Mouse (Mus musculus) testis, adult 2 months (tissue): ENCODE data around the gene Cort. TPM values are rescaled to one million over a fixed set of nuclear protein-coding genes. Genes with fewer than 3 reads are reported as not detected.

Source experiments
- H3K27ac ChIP-seq: fragments of 200-500 bp; 2 replicates; pipeline ENCODE4 v1.5.1; 2012; ENCODE audit warnings: low read depth, low read length; ENCODE audit not compliant: control insufficient read depth, insufficient read depth
- H3K27me3 ChIP-seq: fragments of 200-500 bp; 2 replicates; pipeline ENCODE4 v1.6.1; 2012; ENCODE audit warnings: mild to moderate bottlenecking, low read length, moderate library complexity; ENCODE audit not compliant: control insufficient read depth, insufficient read depth
- H3K36me3 ChIP-seq: fragments of 200-500 bp; 2 replicates; pipeline ENCODE4 v1.6.1; 2012; ENCODE audit warnings: mild to moderate bottlenecking, low read length; ENCODE audit not compliant: control insufficient read depth, insufficient read depth
- H3K4me1 ChIP-seq: fragments of 200-500 bp; 2 replicates; pipeline ENCODE4 v1.6.1; 2012; ENCODE audit warnings: low read length; ENCODE audit not compliant: control insufficient read depth, insufficient read depth
- H3K4me3 ChIP-seq: fragments of 200-500 bp; 2 replicates; pipeline ENCODE4 v1.5.1; 2012; ENCODE audit warnings: low read depth, mild to moderate bottlenecking, low read length, moderate library complexity, mixed read lengths; ENCODE audit not compliant: control insufficient read depth
- CTCF ChIP-seq: fragments of 200-500 bp; IDR thresholded peaks from 2 replicates; pipeline ENCODE4 v1.5.1; 2012; ENCODE audit warnings: low read depth, mild to moderate bottlenecking, inconsistent platforms, low read length, moderate library complexity; ENCODE audit not compliant: control insufficient read depth, insufficient read depth, insufficient replicate concordance
- POLR2A ChIP-seq: fragments of 200-500 bp; IDR thresholded peaks from 2 replicates; pipeline ENCODE4 v1.6.1; 2012; ENCODE audit warnings: low read depth, mild to moderate bottlenecking, inconsistent platforms, low read length, moderate library complexity; ENCODE audit not compliant: control insufficient read depth
- polyA plus RNA-seq: library from polyadenylated mRNA; depleted of rRNA; stranded (reverse); fragments of >200 nt; gene quantifications from 2 replicates; pipeline ENCODE4 v1.2.3, GENCODE M21; 2012

Gene Cort
- polyA plus RNA-seq, 1 experiment, result not detected

DNA sequence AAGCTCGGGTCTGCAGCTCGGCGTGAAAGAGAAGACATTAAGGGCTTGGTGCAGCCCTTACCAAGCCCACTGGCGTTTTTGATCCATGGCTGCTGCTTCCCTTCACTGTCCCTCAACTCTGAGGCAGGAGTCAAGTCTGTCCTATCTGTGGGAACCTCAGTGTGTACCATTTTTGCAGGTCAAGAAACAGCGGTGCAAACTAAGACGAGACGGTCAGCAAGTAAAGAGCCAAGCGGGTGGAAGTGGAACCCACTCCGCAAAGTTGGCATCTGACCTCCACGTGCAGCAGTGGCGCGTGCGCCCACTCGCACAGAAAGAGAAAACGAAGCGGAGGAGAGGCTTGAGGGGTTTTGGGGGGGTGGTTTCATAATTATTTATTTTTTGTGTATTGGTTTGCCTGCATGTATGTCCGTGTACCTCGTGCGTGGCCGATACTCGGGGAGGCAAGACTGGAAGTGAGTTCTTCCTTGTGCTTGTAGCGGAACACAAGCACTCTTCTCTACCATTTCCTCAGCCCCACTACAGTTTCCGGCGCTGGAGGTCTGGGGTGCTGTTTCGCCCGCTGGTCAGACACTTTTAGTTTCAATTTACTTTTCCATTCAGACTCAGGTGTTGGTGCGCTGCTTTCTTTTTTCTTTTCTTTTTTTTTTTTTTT, 40.5 kb upstream of the Cort start:
- TF ChIP-seq CTCF (no peak), POLR2A (no peak; the same call in 1 of the 2 replicates)
- peaks cover 5% of the 10 kb centered on the region for H3K4me1 ChIP-seq
- no peaks in the 10 kb centered on the region for H3K36me3 ChIP-seq
- H3K4me3 ChIP-seq, result peak overlapping the region; percentile 91
- no peaks in the 10 kb centered on the region for H3K27me3 ChIP-seq
- H3K27ac ChIP-seq, result peak overlapping the region; percentile 77

DNA sequence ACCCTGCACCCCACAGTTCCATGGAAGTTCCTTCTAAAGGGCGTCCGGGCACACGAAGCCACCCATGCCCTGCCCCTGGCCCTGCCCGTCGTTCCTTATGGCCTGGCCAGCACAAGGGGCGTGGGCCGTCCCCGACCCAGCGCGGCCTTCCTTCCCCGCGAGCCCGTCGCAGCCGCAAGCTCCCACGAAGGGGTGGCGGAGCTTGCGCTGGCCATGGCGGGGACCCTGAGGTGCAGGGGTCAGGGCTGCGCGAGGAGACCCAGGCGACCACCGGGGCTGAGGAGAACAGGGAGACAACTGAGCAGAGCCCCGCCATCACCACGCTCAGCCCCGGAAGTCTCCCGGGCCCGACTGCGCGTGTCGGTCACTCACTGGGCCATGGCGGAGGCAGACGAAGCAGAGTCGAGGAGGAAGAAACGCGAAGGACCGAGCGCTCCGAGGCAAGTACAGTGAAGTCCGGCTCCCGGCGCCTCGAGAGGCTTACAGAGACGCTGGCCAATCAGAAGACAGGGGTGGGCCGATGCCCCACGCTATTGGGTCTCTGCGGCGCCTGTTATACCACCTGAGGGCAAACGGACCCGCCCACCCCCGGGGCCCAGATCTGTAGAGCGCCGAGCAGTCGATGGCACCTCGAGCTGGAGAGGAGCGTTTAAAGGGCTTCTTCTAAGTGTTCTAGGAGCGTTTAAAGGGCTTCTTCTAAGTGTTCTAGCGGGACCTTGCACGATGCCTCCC, 39.8 kb upstream of the Cort start, which contains the start of gene Pgd:
Pgd (minus strand) TSS at position 557 of the 732 bp plus-strand sequence.
- TF ChIP-seq POLR2A (peak; percentile 97), CTCF (no peak)
- no peaks in the 10 kb centered on the region for H3K27me3 ChIP-seq
- no peaks in the 10 kb centered on the region for H3K36me3 ChIP-seq
- peak within 1 kb of the TSS; percentile 91 for H3K4me3 ChIP-seq
- peaks cover 5% of the 10 kb centered on the region for H3K4me1 ChIP-seq
- H3K27ac ChIP-seq, result peak within 1 kb of the TSS; percentile 80

DNA sequence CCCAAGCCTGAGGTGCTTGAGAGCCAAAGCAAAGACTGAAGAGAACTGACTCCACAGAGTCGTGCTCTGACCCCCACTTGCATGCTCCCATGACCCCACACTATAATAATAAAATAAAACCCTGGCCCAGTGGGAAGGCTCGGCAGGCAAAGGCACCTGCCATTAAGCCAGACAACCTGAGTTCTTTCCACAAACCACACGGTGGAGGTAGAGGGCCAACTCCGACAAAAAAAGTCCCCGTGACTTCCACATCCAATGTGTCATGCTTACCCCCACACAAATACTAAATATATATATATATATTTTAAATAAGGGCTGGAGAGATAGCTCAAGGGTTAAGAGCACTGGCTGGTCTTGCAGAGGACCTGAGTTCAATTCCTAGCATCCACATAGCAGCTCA, 37.6 kb upstream of the Cort start:
- no peak for TF ChIP-seq CTCF
- no peak for TF ChIP-seq POLR2A
- Histone ChIP-seq H3K27ac (no peak overlapping the region), H3K36me3 (no peaks in the 10 kb centered on the region), H3K4me1 (peaks cover 5% of the 10 kb centered on the region), H3K27me3 (no peaks in the 10 kb centered on the region), H3K4me3 (no peak overlapping the region)

DNA sequence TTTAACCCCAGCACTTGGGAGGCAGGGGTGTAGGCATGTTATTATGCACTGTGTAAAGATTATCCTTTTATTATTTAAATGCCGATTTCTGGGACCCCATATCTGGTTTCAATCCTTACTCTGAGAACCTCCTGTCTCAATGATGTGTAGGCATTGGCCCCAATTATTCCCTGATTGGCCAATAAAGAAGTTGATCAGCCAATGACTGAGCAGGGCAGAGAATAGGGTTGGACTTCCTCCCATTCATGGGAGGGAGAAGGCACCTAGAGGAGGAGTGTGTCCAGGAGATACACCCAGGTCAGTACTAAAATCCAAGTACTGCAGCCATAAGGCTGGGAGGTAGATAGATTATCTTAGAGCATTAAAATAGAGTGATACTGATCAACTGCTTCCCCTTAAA, 36.6 kb upstream of the Cort start:
- Histone ChIP-seq H3K36me3 (no peaks in the 10 kb centered on the region), H3K27me3 (no peaks in the 10 kb centered on the region), H3K27ac (no peak overlapping the region), H3K4me3 (no peak overlapping the region), H3K4me1 (peaks cover 5% of the 10 kb centered on the region)
- TF ChIP-seq POLR2A (no peak), CTCF (no peak)

DNA sequence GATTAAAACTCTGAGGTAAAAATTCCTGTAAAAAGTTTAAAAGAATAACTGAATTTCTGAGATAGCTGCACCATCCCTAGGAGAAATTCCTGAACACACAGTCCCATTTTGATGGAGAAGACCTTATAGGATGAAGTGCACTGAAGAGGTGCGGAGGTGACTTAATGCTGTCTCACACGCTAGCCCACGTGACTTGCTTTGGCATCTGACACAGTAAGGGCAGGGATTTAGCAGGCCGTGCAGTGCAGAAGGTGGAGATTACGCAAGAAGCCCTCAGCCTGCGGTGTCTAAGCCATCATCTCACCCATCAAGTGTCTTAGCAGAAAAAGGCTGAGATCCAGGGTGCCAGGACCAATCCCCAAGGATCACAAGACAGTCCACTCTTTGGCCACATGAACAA, 34.6 kb upstream of the Cort start:
- Histone ChIP-seq H3K4me3 (no peak overlapping the region), H3K4me1 (no peaks in the 10 kb centered on the region; the same call in 1 of the 2 replicates), H3K27me3 (no peaks in the 10 kb centered on the region), H3K27ac (no peak overlapping the region), H3K36me3 (peaks cover 2% of the 10 kb centered on the region)
- TF ChIP-seq CTCF (no peak), POLR2A (no peak)

DNA sequence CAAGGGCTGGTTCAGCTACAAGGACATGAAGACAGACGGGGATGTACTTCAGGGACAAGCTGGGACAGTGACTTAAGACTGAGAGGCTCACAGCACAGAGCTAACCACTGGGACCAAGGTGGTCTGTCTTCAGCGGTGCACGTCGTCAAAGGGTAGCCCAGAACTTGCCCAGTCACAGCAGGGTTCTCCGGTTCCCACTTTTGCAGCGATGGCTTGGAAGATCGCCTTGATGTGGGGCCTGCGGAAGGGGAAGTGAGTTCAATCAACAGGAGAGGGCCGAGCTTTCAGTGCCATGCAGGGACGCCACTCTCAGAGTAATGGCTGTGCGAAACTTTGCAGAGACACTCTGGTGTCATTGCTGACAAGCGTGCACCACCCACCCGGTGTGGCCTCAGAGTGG, 33.3 kb upstream of the Cort start:
- Histone ChIP-seq H3K27me3 (no peaks in the 10 kb centered on the region), H3K27ac (no peak overlapping the region), H3K36me3 (peaks cover 2% of the 10 kb centered on the region), H3K4me3 (no peak overlapping the region), H3K4me1 (no peaks in the 10 kb centered on the region)
- no peak for TF ChIP-seq POLR2A
- TF ChIP-seq CTCF, result no peak

DNA sequence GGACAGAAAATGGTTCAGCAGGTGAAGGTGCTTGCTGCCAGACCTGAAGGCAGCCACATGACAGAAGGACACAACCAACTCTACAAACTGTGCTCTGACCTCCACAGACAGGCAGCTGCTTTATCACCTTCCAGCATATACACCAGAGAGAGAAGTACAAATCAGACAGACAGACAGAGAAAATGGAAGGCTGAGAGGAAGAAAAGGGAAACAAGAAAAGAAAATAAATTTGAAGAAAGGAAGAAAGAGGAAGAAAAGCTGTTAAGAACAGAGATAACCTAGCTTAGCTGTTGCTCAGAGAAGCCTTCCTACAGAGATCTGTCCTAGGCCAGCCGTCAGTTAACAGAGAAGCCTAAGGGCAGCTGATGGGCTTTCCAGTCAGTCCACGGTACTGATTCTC, 32.6 kb upstream of the Cort start:
- Histone ChIP-seq H3K27ac (no peak overlapping the region), H3K4me3 (no peak overlapping the region), H3K36me3 (peaks cover 2% of the 10 kb centered on the region), H3K27me3 (no peaks in the 10 kb centered on the region), H3K4me1 (no peaks in the 10 kb centered on the region)
- no peak for TF ChIP-seq CTCF
- TF ChIP-seq POLR2A, result no peak
